Mouse (Mus musculus): ENCODE data around the gene Ticrr. TPM values are rescaled to one million over a fixed set of nuclear protein-coding genes. Genes with fewer than 3 reads are reported as not detected.

Ticrr gene
- polyA plus RNA-seq, 1 experiment = 13.8 TPM

- H3K4me1 ChIP-seq (ENCODE audit: control insufficient read depth, insufficient read depth, low read length) = peaks cover 1% of the 10 kb centered on the region; the same call in 1 of the 2 replicates
- 33% methylated on average over 8 of the region's 8 CpGs for WGBS
- H3K4me3 ChIP-seq (replicated peaks; ENCODE audit: control insufficient read depth, low read depth, low read length) = no peak overlapping the region
- H3K27ac ChIP-seq (ENCODE audit: control insufficient read depth, insufficient read depth, low read depth, low read length, poor library complexity) = no peak overlapping the region
- TF ChIP-seq POLR2A (IDR thresholded peaks at IDR 0.05; ENCODE audit: borderline replicate concordance, control insufficient read depth, low read depth, low read length) = no peak
- no peak for TF ChIP-seq CTCF (IDR thresholded peaks at IDR 0.05; ENCODE audit: control insufficient read depth, insufficient read depth, low read length)
Measured at GRCm38 (mm10) chr7:79623086-79623485, 36.9 kb upstream of the Ticrr start.

DNA sequence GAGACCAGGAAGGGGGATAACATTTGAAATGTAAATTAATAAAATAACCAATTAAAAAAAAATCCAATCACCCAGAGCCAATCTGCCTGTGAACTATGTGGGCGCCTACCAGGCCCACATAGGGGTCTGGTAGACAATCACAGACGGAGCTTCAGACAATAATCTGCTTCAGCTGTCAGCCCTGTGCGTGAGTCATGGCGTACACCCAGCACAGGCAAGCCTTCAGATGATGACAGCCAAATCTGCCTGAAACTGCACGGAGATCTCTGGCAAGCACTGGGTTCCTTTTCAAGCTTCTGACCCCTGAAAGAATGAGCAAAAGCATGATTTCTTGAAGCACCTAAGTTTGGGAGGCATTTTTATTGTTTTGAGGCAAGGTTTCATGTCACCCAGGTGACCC, 33.8 kb upstream of the Ticrr start:
- H3K4me1 ChIP-seq (ENCODE audit: control insufficient read depth, insufficient read depth, low read length) = peaks cover 1% of the 10 kb centered on the region; the same call in 1 of the 2 replicates
- no peak overlapping the region for H3K27ac ChIP-seq (ENCODE audit: control insufficient read depth, insufficient read depth, low read depth, low read length, poor library complexity)
- TF ChIP-seq POLR2A (IDR thresholded peaks at IDR 0.05; ENCODE audit: borderline replicate concordance, control insufficient read depth, low read depth, low read length) = no peak
- TF ChIP-seq CTCF (IDR thresholded peaks at IDR 0.05; ENCODE audit: control insufficient read depth, insufficient read depth, low read length) = no peak
- 76% methylated on average over 5 of the region's 5 CpGs for WGBS
- H3K4me3 ChIP-seq (replicated peaks; ENCODE audit: control insufficient read depth, low read depth, low read length) = no peak overlapping the region

DNA sequence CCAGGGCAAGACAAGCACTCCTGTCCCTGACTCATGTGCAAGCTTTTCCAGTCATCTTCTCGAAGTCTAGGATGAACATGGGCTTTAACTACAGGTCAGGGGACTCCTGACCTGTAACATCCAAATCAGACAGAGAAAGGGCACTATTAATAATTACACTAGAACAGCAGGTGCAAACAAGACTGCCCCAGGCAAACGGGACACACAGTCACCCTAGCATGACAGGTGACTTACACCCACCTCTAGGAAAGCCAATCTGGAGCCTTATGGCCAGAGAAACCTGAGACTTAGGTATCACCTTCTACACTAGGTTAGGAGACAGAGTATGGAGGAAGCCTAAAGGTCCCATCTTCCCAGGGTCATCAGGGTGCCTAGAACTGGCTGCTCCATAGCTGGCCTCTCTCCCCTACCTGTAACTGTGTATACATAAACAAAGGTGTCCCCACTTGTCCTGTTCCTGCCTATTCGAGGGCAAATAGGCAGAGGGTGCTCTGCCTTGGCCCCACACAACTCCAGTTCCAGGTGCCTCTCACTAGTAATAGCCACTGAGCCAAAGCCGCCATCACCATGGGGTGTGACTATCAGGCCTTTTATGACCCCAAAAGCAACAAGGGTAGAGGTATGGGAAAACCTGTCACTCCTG, 31.6 kb upstream of the Ticrr start:
- no peak overlapping the region for H3K4me3 ChIP-seq (replicated peaks; ENCODE audit: control insufficient read depth, low read depth, low read length)
- 57% methylated on average over 4 of the region's 4 CpGs for WGBS
- H3K4me1 ChIP-seq (ENCODE audit: control insufficient read depth, insufficient read depth, low read length) = peaks cover 1% of the 10 kb centered on the region; the same call in 1 of the 2 replicates
- no peak overlapping the region for H3K27ac ChIP-seq (ENCODE audit: control insufficient read depth, insufficient read depth, low read depth, low read length, poor library complexity)
- TF ChIP-seq POLR2A (IDR thresholded peaks at IDR 0.05; ENCODE audit: borderline replicate concordance, control insufficient read depth, low read depth, low read length) (no peak), CTCF (IDR thresholded peaks at IDR 0.05; ENCODE audit: control insufficient read depth, insufficient read depth, low read length) (no peak)

DNA sequence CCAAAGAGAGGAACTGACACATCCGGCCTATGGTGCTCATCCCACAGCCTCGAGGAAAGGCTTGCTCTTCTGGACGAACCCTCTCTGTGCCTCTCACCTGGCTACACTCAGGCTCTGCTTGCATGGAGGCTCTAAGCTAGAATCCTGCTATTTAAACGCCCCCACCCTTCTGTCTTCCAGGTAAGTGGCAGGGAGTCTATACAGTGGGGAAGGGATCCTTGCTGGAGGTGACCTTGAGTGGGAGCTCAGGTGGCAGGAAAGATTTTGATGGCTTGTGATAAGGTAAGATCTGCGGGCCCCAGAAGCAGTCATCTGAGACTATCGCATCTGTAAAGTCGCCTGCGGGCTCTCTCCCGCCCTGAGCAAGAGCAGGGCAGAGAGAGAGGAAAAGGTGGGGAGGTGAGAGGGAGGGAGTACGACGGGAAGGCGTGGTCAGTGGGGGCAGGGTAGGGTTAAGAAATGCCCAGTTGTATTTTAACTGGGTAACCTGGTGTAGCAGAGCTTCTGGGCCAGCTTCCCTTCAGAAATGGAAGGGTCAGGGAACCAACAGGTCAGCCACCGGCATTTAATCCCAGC, 28.1 kb upstream of the Ticrr start:
- 34% methylated on average over 13 of the region's 13 CpGs for WGBS
- no peak overlapping the region for H3K27ac ChIP-seq (ENCODE audit: control insufficient read depth, insufficient read depth, low read depth, low read length, poor library complexity)
- H3K4me1 ChIP-seq (ENCODE audit: control insufficient read depth, insufficient read depth, low read length) = peaks cover 1% of the 10 kb centered on the region; the same call in 1 of the 2 replicates
- TF ChIP-seq POLR2A (IDR thresholded peaks at IDR 0.05; ENCODE audit: borderline replicate concordance, control insufficient read depth, low read depth, low read length) (no peak), CTCF (IDR thresholded peaks at IDR 0.05; ENCODE audit: control insufficient read depth, insufficient read depth, low read length) (no peak)
- H3K4me3 ChIP-seq (replicated peaks; ENCODE audit: control insufficient read depth, low read depth, low read length) = no peak overlapping the region

DNA sequence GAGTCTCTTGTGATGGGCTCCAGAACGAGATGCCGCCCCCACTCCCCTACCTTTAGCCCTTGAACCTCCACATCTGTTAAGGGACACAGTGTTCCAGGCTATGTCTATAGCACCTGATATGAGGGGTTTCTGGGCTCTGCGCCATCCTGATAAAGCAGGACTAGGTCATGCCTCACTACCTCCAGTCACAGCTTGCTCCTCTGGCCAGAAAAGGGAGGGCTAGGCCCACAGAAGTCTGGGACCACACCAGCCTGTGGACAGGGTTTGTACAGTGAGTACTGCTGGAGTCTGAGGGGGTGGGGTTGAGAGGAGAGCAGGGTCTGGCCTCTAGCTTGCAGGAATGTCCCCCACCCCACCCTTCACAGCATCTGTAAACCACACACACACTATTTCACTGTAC, 12.8 kb upstream of the Ticrr start:
- no peaks in the 10 kb centered on the region for H3K4me1 ChIP-seq (ENCODE audit: control insufficient read depth, insufficient read depth, low read length)
- 82% methylated on average over 3 of the region's 3 CpGs for WGBS
- TF ChIP-seq CTCF (IDR thresholded peaks at IDR 0.05; ENCODE audit: control insufficient read depth, insufficient read depth, low read length) = no peak
- no peak overlapping the region for H3K27ac ChIP-seq (ENCODE audit: control insufficient read depth, insufficient read depth, low read depth, low read length, poor library complexity)
- H3K4me3 ChIP-seq (replicated peaks; ENCODE audit: control insufficient read depth, low read depth, low read length) = no peak overlapping the region

GRCm38 (mm10) chr7:79649005-79649404, 11.0 kb upstream of the Ticrr start:
- Histone ChIP-seq H3K27ac (ENCODE audit: control insufficient read depth, insufficient read depth, low read depth, low read length, poor library complexity) (no peak overlapping the region), H3K4me1 (ENCODE audit: control insufficient read depth, insufficient read depth, low read length) (no peaks in the 10 kb centered on the region), H3K4me3 (replicated peaks; ENCODE audit: control insufficient read depth, low read depth, low read length) (no peak overlapping the region)
- peak; percentile 68 for TF ChIP-seq CTCF (IDR thresholded peaks at IDR 0.05; ENCODE audit: control insufficient read depth, insufficient read depth, low read length)
- no peak for TF ChIP-seq POLR2A (IDR thresholded peaks at IDR 0.05; ENCODE audit: borderline replicate concordance, control insufficient read depth, low read depth, low read length)
- 3% methylated on average over 3 of the region's 3 CpGs for WGBS

- 78% methylated on average over 1 of the region's 1 CpGs for WGBS
- TF ChIP-seq POLR2A (IDR thresholded peaks at IDR 0.05; ENCODE audit: borderline replicate concordance, control insufficient read depth, low read depth, low read length) (no peak), CTCF (IDR thresholded peaks at IDR 0.05; ENCODE audit: control insufficient read depth, insufficient read depth, low read length) (no peak)
- no peak overlapping the region for H3K27ac ChIP-seq (ENCODE audit: control insufficient read depth, insufficient read depth, low read depth, low read length, poor library complexity)
- H3K4me1 ChIP-seq (ENCODE audit: control insufficient read depth, insufficient read depth, low read length) = no peaks in the 10 kb centered on the region
- H3K4me3 ChIP-seq (replicated peaks; ENCODE audit: control insufficient read depth, low read depth, low read length) = no peak overlapping the region
Measured at GRCm38 (mm10) chr7:79654185-79654584, 5.8 kb upstream of the Ticrr start.

DNA sequence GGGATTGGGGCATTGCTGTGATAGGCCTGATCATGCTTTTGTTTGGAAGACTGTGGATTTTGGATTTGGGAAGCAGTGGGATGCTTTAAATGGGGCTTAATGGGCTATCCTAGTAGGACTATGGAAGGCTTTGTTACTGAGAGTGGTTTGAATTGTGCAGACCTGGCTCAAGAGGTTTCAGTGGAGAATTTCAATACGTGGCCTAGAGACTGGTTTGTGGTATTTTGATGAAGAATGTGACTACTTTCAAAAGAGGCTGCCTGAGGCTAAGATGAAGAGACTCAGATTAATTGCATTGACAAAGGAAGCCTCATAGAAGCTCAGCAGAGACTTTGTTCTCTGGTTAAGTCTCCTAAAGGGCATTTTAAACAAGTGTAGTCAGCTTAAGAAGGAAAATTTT, 5.4 kb upstream of the Ticrr start:
- 56% methylated on average over 1 of the region's 1 CpGs for WGBS

More for the DNA sequence above, 5.4 kb upstream of the Ticrr start:
- no peak for TF ChIP-seq CTCF (IDR thresholded peaks at IDR 0.05; ENCODE audit: control insufficient read depth, insufficient read depth, low read length)
- no peak for TF ChIP-seq POLR2A (IDR thresholded peaks at IDR 0.05; ENCODE audit: borderline replicate concordance, control insufficient read depth, low read depth, low read length)
- no peak overlapping the region for H3K4me3 ChIP-seq (replicated peaks; ENCODE audit: control insufficient read depth, low read depth, low read length)
- H3K4me1 ChIP-seq (ENCODE audit: control insufficient read depth, insufficient read depth, low read length) = no peaks in the 10 kb centered on the region
- H3K27ac ChIP-seq (ENCODE audit: control insufficient read depth, insufficient read depth, low read depth, low read length, poor library complexity) = no peak overlapping the region
